Mouse (Mus musculus): ENCODE measurements at regions not wholly inside any gene's neighbourhood (a gene's known extent, or its start where the extent isn't known, plus 50 kb on each side); places are given as distances from the start of the nearest gene placed in this dataset.

DNA sequence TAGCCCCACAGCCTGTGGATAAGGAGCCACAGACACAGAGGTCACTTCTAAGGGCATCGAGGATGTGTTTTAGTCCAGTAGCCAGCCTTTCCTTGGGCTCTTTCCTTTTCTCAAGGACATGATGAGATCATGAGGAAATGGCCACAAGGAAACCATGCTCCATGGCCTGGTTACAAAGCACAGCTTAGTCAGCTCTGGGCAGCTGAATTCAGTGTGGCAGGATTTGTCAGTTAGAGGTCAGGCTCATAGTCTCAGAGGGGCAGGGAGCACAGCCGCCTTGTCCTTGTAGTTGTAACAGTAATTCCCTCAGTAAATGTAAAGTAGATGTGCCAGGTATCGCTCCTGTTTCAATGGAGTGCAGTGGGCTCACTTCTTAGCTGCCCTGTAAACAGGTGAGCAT is 111.7 kb upstream of the Vangl1 start:
- DNase-seq (ENCODE audit: low read depth, low spot score), result no peak

DNA sequence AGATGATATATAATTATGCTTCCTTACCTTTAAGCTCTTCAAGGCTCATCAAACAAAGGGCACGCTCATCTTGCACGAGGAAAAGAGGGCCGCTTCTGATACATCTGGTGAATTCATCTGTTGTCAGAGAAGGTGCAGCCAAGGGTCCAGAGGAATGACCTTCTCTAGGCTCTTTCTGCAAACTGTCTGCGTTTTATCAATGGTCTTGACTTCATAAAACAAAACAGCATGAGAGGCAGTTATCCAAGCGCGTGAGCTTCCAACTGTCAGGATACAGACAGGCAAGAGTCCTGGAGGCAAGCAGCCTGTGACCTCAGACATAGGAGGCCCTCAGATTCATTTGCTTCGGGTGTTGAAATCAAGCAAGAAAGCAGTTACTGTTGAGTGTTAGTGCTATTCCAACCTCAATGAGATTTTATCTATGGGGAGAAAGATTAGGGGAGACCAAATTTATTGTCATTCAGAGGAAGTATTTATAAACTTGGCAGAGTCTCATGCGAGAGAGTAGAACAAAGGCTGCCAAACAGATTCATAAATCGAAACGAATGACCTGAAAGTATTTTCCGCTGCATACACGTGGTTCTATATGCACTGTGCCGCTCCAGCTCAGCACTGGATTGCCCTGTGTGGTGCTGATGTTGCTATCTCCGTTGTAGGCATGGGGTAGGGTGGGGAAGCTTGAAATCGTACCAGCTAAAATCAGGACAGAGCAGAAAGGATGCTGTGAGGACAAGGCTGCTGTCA is 107.2 kb upstream of the Vangl1 start:
- DNase-seq (ENCODE audit: low read depth, low spot score), result no peak

DNA sequence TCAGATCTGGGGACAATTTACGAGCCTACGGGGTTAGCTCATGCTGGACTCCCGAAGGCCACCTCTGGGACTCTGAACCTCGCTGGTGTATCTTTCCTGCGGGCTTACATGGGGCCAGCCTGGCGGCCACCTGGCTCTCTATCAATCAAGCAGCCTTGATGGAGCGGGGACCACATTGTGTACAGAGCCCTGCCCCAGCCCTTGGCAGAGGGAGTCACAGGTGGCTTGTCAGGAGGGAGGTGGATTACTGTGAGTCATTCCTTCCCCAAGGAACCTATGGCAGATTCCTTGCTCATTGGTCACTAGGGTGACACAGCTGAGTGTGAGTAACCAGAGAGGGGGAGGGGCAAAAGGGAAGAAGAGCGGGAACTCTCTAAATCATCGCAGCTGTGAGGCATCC is 105.8 kb upstream of the Vangl1 start:
- DNase-seq (ENCODE audit: low read depth, low spot score), result no peak

DNA sequence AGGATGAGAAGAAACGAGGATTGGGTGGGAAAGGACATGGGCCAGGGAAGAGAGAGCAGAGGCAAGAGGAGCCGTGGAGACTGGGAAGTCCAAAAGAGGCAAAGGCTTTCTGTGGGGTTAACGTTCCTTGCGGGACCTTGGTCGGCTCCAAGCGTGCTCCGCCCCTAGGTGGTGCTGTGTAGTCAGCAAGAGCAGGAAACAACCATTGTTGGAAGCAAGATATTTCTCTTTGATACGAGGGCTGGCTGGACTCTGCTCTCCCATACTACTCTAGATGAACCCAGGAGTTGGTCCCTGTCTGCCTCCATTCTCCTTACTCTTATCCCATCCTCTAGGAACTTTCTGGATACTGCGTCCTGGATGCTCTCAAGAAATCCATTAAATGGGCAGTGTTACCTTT is 105.3 kb upstream of the Vangl1 start:
- DNase-seq (ENCODE audit: low read depth, low spot score), result peak; percentile 62

DNA sequence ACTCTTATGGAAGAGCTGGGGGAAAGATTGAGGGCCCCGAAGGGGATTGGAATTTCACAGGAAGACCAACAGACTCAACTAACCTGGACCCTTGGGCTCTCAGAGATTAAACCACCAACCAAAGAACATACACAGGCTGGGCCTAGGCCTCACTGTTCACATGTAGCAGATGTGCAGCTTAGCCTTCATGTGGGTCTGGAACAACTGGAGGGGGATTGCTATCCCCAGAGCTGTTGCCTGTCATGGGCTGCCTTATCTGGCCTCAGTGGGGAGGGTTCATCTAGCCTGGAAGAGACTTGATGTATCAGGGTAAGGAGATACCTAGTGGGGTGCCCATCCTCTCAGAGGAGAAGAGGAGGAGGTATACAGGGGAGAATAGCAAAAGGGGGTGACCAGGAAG is 103.2 kb upstream of the Vangl1 start:
- DNase-seq (ENCODE audit: low read depth, low spot score), result no peak

DNA sequence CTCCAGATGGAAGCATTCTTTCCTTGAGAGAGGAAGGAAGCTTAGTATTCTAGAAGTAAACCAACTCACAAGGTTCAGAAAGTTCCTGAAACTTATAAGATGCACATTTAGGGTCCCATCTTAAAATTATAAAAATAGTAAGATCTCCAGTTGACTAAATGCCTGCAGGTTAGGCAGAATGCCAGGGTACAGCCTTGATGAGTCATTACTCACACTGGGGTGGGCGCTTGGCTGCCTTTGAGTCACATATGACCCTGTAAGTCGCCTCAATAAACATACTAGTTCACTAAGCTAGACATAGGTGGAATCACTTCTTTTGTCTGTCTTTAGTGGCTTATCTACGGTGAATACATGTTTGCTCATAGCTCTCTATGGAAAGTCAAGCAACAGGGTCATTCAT is 87.9 kb upstream of the Vangl1 start:
- no peak for DNase-seq (ENCODE audit: low read depth, low spot score)

DNA sequence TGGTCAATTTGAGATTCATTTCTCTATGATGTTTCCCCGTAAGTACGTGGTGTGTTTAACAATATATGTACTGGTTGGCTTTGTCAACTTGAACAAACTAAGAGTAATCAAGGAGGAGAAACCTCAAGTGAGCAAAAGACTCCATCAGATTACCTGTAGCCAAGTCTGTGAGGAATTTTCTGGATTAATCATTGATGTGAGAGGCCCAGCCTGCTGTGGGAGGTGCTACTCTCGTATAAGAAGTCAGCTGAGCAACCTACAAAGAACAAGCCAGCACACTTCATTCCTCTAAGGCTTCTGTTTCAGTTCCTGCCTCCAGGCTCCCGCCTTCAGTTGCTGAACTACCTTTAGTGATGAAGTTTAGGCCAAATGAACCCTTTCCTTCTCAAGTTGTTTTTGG is 77.5 kb upstream of the Vangl1 start:
- no peak for DNase-seq (ENCODE audit: low read depth, low spot score)

DNA sequence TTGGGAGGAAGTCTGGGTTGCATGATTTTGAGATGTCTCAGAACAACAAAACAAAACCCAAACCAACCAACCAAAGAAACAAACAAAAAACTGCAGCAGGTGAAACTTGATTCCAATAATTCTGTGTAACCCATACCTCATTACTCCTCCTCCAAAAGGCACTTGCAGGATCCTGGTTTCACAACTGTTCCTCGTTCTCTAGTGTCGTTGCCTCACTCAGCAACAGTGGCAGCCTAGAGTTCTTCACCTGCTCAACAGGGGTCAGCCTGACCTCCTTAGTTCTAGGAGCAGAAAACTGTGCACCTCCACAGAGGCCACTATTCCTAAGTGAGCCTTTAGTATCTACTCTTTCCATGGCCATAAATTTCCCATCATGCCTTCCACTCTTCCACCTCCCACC is 72.3 kb upstream of the Vangl1 start:
- no peak for DNase-seq (ENCODE audit: low read depth, low spot score)

DNA sequence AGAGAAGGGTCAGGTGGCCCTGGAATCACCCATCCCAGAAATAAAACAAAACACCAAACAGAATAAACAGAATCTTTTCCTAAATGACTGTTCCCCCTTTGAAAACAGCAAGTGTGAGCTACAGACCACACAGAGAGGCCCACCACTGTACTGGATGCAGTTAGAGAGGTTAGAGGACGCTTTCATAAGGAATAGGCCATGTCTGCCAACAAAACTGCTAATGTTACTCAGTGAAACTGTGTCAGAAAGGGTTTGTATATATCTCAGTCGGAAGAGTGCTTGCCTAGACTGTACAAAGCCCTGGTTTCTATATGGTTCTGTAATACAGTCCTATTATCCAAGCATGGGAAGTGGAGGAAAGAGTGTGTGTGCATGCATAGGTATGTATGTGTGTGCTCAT is 71.8 kb upstream of the Vangl1 start:
- no peak for DNase-seq (ENCODE audit: low read depth, low spot score)

DNA sequence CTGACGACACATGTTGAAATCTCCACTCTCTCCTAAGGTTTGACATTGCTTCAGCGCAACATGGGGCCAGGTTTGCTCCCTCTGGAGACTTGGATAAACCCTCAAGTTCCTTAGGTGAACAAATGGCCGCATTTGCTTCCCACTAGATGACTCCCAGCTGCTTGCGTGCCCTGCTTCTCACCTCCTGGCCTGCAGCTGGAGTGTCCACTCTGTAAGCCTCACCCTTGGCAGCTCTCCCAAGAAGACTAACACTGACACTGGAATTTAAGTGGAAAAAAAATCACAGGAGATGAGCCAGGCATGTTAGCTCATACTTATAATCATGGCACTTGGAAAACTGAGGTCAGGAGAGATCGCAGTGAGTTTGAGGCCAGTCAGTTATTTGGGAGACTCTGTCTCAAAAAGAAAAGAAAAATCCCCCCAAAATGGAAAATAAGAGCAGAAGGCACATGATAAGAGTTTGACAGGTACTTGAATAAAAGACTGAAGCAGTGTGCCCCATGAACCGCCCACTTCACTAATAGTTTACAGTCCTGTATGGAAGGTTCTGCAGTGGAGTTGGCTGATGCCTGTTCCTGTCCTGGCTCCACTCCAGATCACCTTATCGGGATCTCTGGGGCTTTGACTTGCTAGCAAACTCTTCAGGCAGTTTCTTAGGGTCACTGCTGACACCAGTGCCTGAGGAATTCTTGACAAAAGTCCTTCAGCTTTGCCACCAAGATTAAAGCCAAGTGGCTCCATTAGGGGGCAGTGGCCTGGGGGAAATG is 70.9 kb upstream of the Vangl1 start:
- no peak for DNase-seq (ENCODE audit: low read depth, low spot score)

DNA sequence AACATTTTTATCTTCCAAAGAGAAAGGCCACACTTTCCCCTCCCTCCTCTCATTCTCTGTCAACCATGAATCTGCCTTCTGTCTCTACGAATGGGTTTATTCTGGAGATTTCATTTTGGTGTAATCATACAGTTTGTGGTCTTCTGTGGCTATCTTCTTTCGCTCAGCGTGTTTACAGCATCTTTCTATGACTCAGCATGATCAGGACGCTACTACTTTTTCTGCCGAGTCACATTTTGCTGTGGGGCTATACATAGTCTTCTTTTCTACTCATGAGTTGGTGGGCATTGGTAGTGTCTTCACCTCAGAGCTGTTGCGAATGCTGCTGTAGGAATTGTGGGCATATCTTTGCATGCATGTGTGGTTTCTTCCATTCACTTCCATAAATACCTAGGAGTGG is 66.3 kb upstream of the Vangl1 start:
- DNase-seq (ENCODE audit: low read depth, low spot score), result no peak

DNA sequence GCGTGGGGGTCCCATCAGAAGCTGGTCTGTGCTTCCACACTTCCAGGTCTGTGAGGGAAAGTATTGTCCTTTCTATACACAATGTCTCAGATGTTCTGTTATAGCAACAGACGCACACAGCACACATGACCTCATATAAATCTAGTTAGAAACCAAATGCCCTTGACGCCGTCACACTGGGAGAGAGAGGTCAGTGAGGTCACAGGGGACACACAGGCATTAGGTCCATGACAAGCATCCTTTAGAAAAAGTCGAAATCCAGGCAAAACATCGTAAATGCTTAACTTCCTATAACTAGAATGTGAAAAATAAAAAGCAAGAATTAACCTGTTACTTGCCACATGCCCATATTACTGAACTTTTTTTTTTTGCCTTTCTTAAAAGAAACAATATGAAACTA is 65.8 kb upstream of the Vangl1 start:
- no peak for DNase-seq (ENCODE audit: low read depth, low spot score)

DNA sequence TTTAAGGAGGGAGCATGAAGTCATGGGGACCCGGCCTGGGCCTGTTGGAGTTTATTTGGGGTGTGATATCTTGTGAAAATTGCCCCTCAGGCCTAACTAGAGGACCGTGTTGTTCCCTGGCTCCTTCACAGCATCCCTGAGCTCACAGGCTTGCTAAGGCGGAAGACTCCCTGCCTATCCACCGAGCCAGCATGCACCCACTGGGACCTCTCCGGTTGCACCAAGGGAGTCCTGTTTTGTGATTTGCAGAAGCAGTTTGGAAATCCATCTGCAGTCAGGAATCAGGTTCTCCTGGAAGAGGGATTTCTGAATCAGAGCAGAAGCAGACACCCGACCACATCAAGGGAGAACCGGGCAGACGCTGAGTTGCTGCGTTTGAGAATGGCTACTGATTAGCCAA is 61.6 kb upstream of the Vangl1 start:
- peak; percentile 28 for DNase-seq (ENCODE audit: low read depth, low spot score)

DNA sequence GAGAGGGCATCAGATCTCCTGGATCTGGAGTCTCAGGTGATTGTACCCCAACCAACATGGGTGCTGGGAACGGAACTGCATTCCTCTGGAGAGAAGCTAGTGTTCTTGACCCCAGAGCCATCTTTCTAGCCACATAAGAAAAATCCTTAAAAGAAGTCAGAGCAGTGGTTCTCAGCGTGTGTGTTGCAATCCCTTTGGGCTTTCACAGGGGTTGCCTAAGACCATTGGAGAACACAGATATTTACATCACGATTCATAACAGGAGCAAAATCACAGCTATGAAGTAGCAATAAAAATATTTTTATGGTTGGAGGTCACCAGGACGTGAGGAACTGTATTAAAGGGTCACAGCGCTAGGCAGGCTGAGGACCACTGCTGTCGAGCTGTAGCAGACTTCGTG is 60.7 kb upstream of the Vangl1 start:
- DNase-seq (ENCODE audit: low read depth, low spot score), result no peak

DNA sequence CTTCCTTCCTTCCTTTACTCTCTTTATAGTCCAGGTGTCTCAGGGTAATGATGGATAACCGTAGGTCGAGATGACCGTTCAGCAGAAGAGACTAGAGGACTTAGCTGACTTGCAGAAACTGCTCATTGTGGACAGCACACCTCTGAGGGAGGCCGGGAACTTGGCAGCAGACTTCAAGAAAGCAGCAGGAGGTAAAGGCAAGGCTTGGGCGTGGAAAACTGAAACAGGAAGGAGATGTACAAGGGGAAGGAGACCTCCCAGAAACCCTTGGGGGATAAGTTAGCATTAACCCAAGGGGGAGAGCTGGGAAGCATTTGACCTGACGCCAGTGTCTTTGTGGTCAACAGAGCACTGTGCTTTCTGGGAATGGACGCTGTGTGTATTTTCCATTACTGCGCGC is 58.8 kb upstream of the Vangl1 start:
- DNase-seq (ENCODE audit: low read depth, low spot score), result no peak

DNA sequence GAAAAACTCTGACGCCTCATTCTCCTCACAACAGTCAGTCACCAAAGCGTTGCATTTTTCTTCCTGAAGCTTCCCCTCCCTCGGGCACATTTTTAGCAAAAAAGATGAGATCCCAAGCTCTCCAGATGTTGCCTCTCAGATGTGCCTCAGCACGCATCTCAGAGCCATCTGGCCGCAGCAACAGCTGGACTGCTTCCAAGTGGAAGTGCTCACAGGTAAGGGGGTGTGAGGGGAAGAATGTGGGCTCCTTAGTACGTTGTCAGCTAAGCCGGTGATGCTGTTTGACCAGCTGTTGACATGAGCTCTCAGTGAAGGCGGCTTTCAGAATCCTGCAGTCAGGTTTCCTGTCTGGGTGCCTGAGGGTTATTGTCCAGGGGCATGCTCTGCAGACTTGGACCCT is 58.2 kb upstream of the Vangl1 start:
- DNase-seq (ENCODE audit: low read depth, low spot score), result peak; percentile 52

DNA sequence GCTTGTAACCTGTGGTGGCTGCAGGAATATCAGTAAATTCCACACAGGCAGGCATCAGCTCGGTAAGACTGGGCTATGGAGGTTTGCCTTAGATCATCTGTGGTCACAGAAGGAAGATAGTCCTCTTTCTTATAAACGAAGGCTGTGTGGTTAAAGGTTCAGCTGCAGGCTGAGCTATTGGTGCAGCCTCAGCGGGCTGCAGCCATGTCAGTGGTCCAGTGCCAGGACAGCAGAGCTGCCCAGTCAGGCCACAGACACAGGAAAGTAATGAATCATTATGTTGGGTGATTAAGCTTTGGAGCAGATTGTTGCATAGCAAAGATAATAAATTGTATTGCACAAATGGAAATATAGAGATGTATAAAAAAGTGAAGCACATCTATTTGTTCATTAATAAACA is 57.0 kb upstream of the Vangl1 start:
- DNase-seq (ENCODE audit: low read depth, low spot score), result no peak

All from forelimb bud, embryonic 11.5 days (tissue).